Mouse (Mus musculus): ENCODE measurements around the gene Tomm40l. TPM values are rescaled to one million over a fixed set of nuclear protein-coding genes. Genes with fewer than 3 reads are reported as not detected.

Tomm40l gene
- polyA plus RNA-seq (2015; fragmentation: Nextera tagmentation; extraction: Ambion mirVana): 32.3 and 34.4 TPM in 2 replicates

GRCm38 (mm10) chr1:171222238-171223155 lies at the start of gene Tomm40l:
TSS of gene Tomm40l (minus strand) at chr1:171222514.
- H3K4me3 ChIP-seq: peak within 1 kb of the TSS; percentile 66
- H3K27ac ChIP-seq: peak within 1 kb of the TSS; percentile 89
- no peaks in the 10 kb centered on the region for H3K9me3 ChIP-seq
- H3K4me1 ChIP-seq: peaks cover 11% of the 10 kb centered on the region
- H3K36me3 ChIP-seq: peaks cover 24% of the 10 kb centered on the region
- ATAC-seq (ENCODE audit: low FRiP score, low read depth): peak; percentile 99
- H3K27me3 ChIP-seq: no peaks in the 10 kb centered on the region
- H3K9ac ChIP-seq: peak within 1 kb of the TSS; percentile 67
- H3K4me2 ChIP-seq (replicated peaks): peak within 1 kb of the TSS; percentile 84
- 3% methylated on average over 28 of the region's 28 CpGs for WGBS

- Histone ChIP-seq H3K36me3 (peaks cover 54% of the 10 kb centered on the region), H3K4me3 (0 out of 2 replicates have a peak overlapping the region, but pooled peaks have one; percentile 65), H3K9ac (no peak overlapping the region), H3K27ac (no peak overlapping the region), H3K4me1 (peaks cover 22% of the 10 kb centered on the region), H3K4me2 (replicated peaks) (peak overlapping the region; percentile 96), H3K27me3 (no peaks in the 10 kb centered on the region), H3K9me3 (no peaks in the 10 kb centered on the region)
- ATAC-seq (ENCODE audit: low FRiP score, low read depth): no peak
- WGBS: 94% methylated on average over 3 of the region's 3 CpGs
Measured at GRCm38 (mm10) chr1:171272086-171272485, 49.8 kb upstream of the Tomm40l start.

GRCm38 (mm10) chr1:171271622-171272021 lies 49.3 kb upstream of the Tomm40l start:
- Histone ChIP-seq H3K9ac (no peak overlapping the region), H3K27me3 (no peaks in the 10 kb centered on the region), H3K4me3 (peak overlapping the region; percentile 65; the same call in 1 of the 2 replicates)

DNA sequence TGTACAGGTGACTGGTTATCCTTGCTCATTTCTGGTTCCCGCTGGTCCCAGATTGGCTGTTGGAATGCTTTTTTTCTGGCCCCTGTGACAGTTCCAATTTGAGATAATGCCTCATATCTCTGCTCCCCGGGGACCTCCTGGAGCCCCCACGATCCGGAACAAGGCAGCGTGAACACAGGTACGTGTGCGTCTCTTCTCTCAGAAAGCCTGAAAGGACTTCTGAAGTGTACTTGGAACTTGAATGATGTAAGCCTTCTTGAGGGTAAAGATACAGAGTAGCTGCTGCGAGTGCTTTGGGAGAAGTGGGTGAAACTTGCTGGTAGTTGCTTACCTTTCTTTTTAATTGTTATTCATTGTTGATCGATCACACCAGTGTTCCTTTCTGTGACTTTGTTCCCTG lies 48.9 kb upstream of the Tomm40l start:
- Histone ChIP-seq H3K9me3 (no peaks in the 10 kb centered on the region), H3K4me3 (peak overlapping the region; percentile 65), H3K36me3 (peaks cover 45% of the 10 kb centered on the region), H3K27me3 (no peaks in the 10 kb centered on the region), H3K4me1 (peaks cover 22% of the 10 kb centered on the region), H3K27ac (no peak overlapping the region), H3K4me2 (replicated peaks) (peak overlapping the region; percentile 96), H3K9ac (peak overlapping the region; percentile 75)
- 44% methylated on average over 9 of the region's 9 CpGs for WGBS
- no peak for ATAC-seq (ENCODE audit: low FRiP score, low read depth)

More at GRCm38 (mm10) chr1:171271622-171272021, 49.3 kb upstream of the Tomm40l start:
- Histone ChIP-seq H3K27ac (no peak overlapping the region), H3K36me3 (peaks cover 49% of the 10 kb centered on the region), H3K4me1 (peaks cover 22% of the 10 kb centered on the region), H3K4me2 (replicated peaks) (peak overlapping the region; percentile 96), H3K9me3 (no peaks in the 10 kb centered on the region)
- ATAC-seq (ENCODE audit: low FRiP score, low read depth): no peak
- 72% methylated on average over 10 of the region's 10 CpGs for WGBS

- Histone ChIP-seq H3K36me3 (peaks cover 38% of the 10 kb centered on the region), H3K4me1 (peaks cover 22% of the 10 kb centered on the region), H3K4me3 (peak overlapping the region; percentile 65), H3K27me3 (no peaks in the 10 kb centered on the region), H3K9me3 (no peaks in the 10 kb centered on the region), H3K9ac (peak overlapping the region; percentile 75), H3K4me2 (replicated peaks) (peak overlapping the region; percentile 96), H3K27ac (0 out of 2 replicates have a peak overlapping the region, but pooled peaks have one; percentile 10)
- WGBS: under 1% methylated on average over 19 of the region's 19 CpGs
- ATAC-seq (ENCODE audit: low FRiP score, low read depth): peak; percentile 75
Measured at GRCm38 (mm10) chr1:171270573-171270900, 48.2 kb upstream of the Tomm40l start.

GRCm38 (mm10) chr1:171269848-171270572 lies 47.7 kb upstream of the Tomm40l start, which contains the start of gene B4galt3:
TSS of gene B4galt3 (plus strand) at chr1:171270328.
- H3K4me2 ChIP-seq (replicated peaks): peak within 1 kb of the TSS; percentile 96
- peaks cover 33% of the 10 kb centered on the region for H3K36me3 ChIP-seq
- H3K4me1 ChIP-seq: peaks cover 22% of the 10 kb centered on the region
- H3K9me3 ChIP-seq: no peaks in the 10 kb centered on the region
- peak within 1 kb of the TSS; percentile 45; the same call in 1 of the 2 replicates for H3K27ac ChIP-seq
- H3K4me3 ChIP-seq: peak within 1 kb of the TSS; percentile 65
- no peaks in the 10 kb centered on the region for H3K27me3 ChIP-seq
- 3% methylated on average over 36 of the region's 36 CpGs for WGBS
- peak; percentile 95 for ATAC-seq (ENCODE audit: low FRiP score, low read depth)
- peak within 1 kb of the TSS; percentile 75 for H3K9ac ChIP-seq

DNA sequence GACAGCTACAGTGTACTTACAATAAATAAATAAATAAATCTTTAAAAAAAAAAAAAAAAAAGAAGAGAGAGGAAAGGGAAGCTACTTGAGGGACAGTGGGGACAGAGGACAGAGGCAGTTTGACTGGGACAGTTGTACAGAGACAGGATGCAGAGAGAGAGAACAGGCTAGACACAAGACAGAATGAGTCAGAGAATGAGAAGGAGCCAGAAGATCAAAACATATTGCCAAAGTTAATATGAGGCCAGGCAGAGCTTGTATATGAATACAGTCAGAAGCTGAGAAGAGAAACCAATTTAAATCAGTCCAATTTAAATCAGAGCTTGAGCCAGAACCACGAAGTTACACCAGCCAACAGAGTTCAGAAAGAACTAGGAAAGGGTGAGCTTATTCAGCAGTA lies 46.0 kb upstream of the Tomm40l start:
- no peak overlapping the region for H3K4me2 ChIP-seq (replicated peaks)
- 61% methylated on average over 1 of the region's 1 CpGs for WGBS

GRCm38 (mm10) chr1:171265971-171266744 lies 43.8 kb upstream of the Tomm40l start:
- Histone ChIP-seq H3K27me3 (no peaks in the 10 kb centered on the region), H3K27ac (no peak overlapping the region), H3K4me1 (peaks cover 31% of the 10 kb centered on the region), H3K9me3 (no peaks in the 10 kb centered on the region), H3K36me3 (no peaks in the 10 kb centered on the region), H3K4me3 (no peak overlapping the region), H3K4me2 (replicated peaks) (no peak overlapping the region), H3K9ac (no peak overlapping the region)
- no peak for ATAC-seq (ENCODE audit: low FRiP score, low read depth)
- WGBS: 65% methylated on average over 4 of the region's 4 CpGs

More for the DNA sequence above, 46.0 kb upstream of the Tomm40l start:
- Histone ChIP-seq H3K27ac (no peak overlapping the region), H3K4me1 (peaks cover 30% of the 10 kb centered on the region), H3K9me3 (no peaks in the 10 kb centered on the region), H3K9ac (no peak overlapping the region), H3K36me3 (peaks cover 16% of the 10 kb centered on the region), H3K4me3 (no peak overlapping the region), H3K27me3 (no peaks in the 10 kb centered on the region)
- ATAC-seq (ENCODE audit: low FRiP score, low read depth): no peak

- Histone ChIP-seq H3K36me3 (peaks cover 10% of the 10 kb centered on the region), H3K4me3 (no peak overlapping the region), H3K4me2 (replicated peaks) (peak overlapping the region; percentile 58), H3K4me1 (peaks cover 21% of the 10 kb centered on the region), H3K27me3 (no peaks in the 10 kb centered on the region), H3K9ac (no peak overlapping the region), H3K27ac (peak overlapping the region; percentile 69), H3K9me3 (no peaks in the 10 kb centered on the region)
- no peak for ATAC-seq (ENCODE audit: low FRiP score, low read depth)
- WGBS: 75% methylated on average over 3 of the region's 3 CpGs
Measured at GRCm38 (mm10) chr1:171263666-171264461, 41.5 kb upstream of the Tomm40l start.

DNA sequence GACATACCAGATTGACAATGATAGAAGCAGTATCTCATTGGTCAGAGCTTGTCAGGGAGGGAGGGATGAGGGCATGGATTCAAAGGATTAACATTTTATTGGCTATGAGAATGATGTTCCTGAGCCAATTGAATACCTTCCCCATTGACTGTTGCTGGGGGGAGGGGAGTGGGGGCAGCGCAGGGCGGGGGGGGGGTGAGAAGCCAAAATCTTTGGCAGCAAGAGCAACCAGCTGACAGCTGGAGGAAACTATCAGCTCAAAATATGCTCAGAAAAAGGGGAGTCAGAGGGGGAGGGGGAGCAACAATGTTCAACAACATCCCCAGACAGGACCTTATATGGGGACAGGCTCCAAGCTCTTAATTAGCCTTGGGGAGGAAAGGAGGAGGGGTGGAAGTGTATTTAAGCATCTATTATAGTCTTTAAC lies 40.9 kb upstream of the Tomm40l start:
- Histone ChIP-seq H3K36me3 (peaks cover 15% of the 10 kb centered on the region), H3K9me3 (no peaks in the 10 kb centered on the region), H3K9ac (no peak overlapping the region), H3K4me3 (peak overlapping the region; percentile 24), H3K27me3 (no peaks in the 10 kb centered on the region), H3K27ac (peak overlapping the region; percentile 89; the same call in 1 of the 2 replicates), H3K4me1 (peaks cover 21% of the 10 kb centered on the region), H3K4me2 (replicated peaks) (peak overlapping the region; percentile 58)
- peak; percentile 89 for ATAC-seq (ENCODE audit: low FRiP score, low read depth)
- 0% methylated on average over 2 of the region's 2 CpGs for WGBS
